Mouse (Mus musculus) bone marrow, adult 2 months (tissue): Measurements from ENCODE around the gene Taf1b.

Experiments used
- CTCF ChIP-seq: fragments of 200-500 bp; IDR thresholded peaks from 2 replicates; pipeline ENCODE4 v1.5.1; 2011; ENCODE audit warnings: low read length, control low read depth; ENCODE audit not compliant: control insufficient read depth, insufficient read depth
- POLR2A ChIP-seq: fragments of 200-500 bp; IDR thresholded peaks from 2 replicates; pipeline ENCODE4 v1.6.1; 2011; ENCODE audit warnings: low read depth, mild to moderate bottlenecking, control low read depth, low read length, borderline replicate concordance; ENCODE audit not compliant: control insufficient read depth

DNA sequence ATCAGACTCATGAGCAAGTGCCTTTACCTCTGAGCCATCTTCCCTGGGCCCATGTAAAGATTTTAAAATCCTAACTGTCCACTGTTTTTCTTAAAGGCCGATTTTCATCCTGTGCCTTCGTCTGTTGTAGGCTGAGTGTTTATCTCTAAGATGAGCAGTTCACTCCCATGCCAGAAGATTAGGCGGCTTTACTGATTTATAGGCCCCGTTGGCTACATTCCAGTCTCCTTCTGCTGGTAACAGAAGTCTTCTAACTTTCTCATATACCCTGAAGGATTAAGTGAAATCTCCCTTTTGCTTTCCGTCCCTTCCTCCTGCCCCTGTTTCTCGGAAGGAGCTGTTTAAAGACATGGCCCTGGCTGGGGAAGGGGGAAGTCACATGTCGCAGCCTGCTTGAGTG, 76.7 kb downstream of the Taf1b start:
- TF ChIP-seq CTCF (no peak), POLR2A (no peak)
